Mouse (Mus musculus): ENCODE measurements around the gene Cmtm7.

Gene Cmtm7

DNA sequence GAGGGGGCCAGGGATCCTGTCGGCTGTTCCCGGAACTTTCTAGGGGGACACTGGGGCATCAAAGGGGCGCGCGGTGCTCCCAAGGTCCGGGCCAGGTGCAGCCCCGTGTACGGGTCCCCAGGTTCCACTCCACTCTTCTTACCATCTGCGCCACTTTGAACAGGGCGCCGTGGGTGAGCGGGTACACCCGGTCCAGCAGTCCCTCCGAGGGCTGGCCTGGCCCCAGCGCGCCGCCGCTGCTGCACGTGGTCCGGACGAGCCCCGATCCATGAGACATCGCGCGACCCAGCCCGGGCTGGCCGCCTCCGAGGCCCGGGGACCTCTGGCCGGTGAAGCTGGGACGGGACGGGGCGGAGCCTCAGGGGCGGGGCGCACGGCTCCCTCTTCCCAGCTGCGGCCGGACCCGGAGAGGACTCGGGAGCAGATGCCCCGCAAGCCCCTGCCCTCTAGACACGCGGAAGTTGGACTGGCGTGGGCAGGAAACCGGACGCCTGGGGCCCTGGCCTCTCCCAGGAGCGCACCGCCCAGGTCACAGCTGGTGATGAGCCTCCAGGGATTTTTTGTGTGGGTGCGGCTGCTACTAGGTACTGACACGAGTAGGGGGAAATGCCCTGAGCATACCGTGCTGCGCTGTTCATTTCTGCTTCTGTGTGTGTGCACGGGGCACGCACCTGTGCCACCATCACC is at the start of gene Cmtm7:
Gene Cmtm7, minus strand, starts transcription at position 331 of the 687 bp plus-strand sequence.
- peak; percentile 77 for DNase-seq

- peak; percentile 12 for DNase-seq
Observed at GRCm38 (mm10) chr9:114830351-114830750, 48.7 kb upstream of the Cmtm7 start.

GRCm38 (mm10) chr9:114829669-114830068 is 48.0 kb upstream of the Cmtm7 start:
- DNase-seq = peak; percentile 39

DNA sequence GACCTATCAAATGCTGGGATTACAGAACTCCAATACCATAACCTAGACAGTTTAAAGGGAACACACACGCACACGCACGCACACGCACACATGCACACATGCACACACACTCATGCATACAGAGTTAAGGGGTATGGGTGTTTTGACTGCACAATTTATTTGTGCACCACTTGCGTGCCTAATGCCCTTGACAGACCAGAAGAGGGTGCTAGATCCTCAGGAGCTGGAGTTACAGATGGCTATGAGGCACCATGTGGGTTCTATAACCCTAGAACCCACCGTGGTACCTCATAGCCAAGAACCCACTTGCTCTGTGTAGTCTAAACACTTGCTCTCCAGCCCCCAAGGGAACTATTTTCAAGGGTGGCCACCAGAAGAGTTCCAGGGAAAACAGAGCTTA is 46.7 kb upstream of the Cmtm7 start:
- no peak for DNase-seq

DNA sequence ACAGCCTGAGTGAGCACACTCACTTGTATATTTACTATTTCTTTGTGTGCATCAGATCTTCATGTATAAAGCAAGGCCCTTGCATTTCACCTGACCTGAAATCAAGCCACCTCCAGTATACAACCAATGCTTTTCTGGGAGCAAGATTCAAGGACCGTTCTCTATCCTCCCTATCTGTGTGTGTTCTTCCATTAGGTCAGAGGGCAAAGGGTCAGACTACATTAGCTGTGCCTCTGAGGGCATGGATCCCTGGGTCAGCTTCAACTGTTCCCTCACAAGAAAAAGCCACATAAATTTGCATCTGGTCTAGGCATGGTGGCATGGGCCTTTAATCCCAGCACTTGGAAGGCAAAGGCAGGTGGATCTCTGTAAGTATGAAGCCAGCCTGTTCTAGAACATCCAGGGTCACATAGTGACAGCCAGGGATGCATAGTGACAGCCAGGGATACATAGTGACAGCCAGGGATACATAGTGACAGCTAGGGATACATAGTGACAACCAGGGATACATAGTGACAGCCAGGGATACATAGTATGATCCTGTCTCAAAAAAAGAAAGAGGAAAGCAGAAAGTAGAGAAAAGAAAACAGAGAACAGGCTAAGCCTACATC is 45.7 kb upstream of the Cmtm7 start:
- DNase-seq = no peak

- DNase-seq = no peak
Observed at GRCm38 (mm10) chr9:114824166-114824565, 42.5 kb upstream of the Cmtm7 start.

- no peak for DNase-seq
Observed at GRCm38 (mm10) chr9:114821548-114822289, 40.1 kb upstream of the Cmtm7 start.

- peak; percentile 55 for DNase-seq
Observed at GRCm38 (mm10) chr9:114818918-114819317, 37.3 kb upstream of the Cmtm7 start.

DNA sequence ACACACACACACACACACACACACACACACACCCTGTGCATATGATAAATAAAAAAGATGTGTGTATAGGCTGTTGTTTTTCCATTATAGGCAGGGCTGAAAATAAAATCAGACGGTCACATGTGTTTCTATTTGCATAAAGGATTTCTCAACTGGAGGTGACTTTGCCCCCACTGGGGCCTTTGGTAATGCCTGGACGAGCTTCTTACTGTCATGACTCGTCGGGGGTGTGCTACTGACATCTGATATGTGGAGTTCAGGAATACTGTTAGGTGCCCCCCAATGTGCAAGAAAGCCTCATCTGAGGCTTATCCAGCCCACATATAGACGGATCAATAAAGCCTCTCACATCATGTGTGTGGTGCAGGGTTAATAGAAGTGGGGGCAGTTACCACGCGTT is 35.4 kb upstream of the Cmtm7 start:
- no peak for DNase-seq

- no peak for DNase-seq
Observed at GRCm38 (mm10) chr9:114816121-114816520, 34.5 kb upstream of the Cmtm7 start.

GRCm38 (mm10) chr9:114815315-114815714 is 33.7 kb upstream of the Cmtm7 start:
- peak; percentile 81 for DNase-seq

DNA sequence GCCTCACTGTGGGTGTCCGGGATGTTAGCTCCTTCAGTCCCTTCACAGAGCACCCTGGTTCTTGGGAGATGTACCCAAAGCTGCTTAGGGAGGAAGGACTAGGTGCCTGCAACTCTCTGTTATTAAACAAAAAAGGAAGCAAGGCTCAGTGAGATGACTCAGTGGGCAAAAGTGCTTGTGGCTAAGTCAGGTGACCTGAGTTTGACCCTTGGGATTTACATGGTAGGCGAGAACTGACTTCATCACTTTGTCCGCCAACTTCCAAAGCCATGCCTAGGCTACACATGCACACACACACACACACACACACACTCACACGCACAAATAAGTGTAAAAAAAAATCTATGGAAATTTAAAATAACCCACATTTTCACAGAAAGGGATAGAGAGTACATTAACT is 30.3 kb upstream of the Cmtm7 start:
- DNase-seq = no peak

- DNase-seq = no peak
Observed at GRCm38 (mm10) chr9:114810837-114811236, 29.2 kb upstream of the Cmtm7 start.

- no peak for DNase-seq
Observed at GRCm38 (mm10) chr9:114808671-114809070, 27.0 kb upstream of the Cmtm7 start.

- DNase-seq = no peak
Observed at GRCm38 (mm10) chr9:114807261-114807660, 25.6 kb upstream of the Cmtm7 start.

DNA sequence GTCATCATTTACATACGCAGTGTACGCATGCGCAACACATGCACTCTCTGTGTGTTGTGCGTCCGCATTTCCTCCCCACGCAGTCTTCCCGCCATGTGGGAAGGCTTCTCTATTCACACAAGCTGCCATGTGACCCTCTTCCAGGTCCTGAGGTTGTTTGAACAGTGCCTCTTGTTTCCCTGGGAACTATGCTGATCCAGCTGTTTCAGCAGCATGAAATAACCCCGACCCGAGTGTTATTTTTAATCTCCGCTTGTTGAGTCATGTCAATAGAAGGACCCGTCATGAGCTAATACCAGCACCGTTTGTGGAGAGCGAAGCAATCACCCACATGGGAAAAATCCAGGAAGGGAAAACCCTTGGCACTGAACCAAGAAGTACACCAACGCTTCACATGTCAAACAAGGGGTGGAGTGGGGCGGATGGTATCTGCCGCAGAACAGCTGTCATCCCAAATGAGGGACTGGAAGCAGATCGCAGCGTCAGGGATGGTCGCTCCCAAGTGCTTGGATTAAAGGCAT is 23.6 kb upstream of the Cmtm7 start:
- peak; percentile 73 for DNase-seq

GRCm38 (mm10) chr9:114802191-114802590 is 20.5 kb upstream of the Cmtm7 start:
- DNase-seq = no peak

GRCm38 (mm10) chr9:114801301-114801700 is 19.6 kb upstream of the Cmtm7 start:
- DNase-seq = no peak

- no peak for DNase-seq
Observed at GRCm38 (mm10) chr9:114799498-114800107, 17.9 kb upstream of the Cmtm7 start.

DNA sequence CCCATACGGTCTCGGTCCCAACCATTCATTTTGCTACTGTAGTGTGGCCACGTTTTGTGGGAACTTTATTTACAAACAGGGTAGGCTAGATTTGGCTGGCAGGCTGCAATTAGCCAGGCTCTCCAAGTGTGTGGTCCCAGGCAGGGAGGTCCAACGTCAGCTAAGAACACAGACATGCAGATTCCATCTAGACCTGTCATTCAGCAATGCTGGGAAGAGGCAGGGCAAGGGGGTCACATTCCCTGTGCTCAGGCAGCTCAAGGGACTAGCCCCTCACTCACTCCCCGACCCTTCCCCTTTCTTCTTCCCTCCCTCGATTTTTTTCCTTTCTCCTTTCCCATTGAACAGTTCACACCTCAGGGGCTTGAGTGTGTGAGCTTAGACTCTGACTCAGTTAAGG is 17.2 kb upstream of the Cmtm7 start:
- DNase-seq = no peak

DNA sequence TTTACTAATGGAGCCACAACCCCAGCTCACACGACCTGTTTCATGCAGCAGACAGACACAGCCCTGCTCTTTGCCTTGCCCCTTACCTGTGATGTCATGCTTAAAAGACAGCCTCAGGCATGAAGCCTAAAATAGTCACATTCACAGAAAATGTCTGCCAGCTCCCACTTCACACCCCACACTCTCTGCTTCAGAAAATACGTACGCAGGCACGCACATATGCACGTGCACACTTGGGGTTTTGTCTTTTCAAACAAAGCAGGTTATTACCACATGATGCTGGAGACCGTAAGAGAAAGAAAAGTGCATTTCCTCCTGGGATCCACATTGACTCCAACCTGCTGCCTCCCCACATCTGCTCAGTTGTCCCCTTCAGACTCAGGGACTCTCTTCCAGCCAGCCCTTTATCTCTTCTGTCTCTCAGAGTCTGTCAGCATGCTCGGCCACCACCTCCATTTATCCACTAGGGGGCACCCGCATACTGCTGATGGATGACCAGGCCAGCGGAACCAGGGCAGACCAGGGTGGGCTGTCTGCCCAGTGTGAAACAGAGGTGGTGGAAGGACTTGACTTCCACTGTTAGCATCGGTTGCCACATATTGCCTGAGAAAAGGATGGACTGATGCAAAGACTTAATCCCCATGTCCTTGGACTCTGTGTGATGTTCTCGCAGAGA is 15.8 kb upstream of the Cmtm7 start:
- peak; percentile 92 for DNase-seq

DNA sequence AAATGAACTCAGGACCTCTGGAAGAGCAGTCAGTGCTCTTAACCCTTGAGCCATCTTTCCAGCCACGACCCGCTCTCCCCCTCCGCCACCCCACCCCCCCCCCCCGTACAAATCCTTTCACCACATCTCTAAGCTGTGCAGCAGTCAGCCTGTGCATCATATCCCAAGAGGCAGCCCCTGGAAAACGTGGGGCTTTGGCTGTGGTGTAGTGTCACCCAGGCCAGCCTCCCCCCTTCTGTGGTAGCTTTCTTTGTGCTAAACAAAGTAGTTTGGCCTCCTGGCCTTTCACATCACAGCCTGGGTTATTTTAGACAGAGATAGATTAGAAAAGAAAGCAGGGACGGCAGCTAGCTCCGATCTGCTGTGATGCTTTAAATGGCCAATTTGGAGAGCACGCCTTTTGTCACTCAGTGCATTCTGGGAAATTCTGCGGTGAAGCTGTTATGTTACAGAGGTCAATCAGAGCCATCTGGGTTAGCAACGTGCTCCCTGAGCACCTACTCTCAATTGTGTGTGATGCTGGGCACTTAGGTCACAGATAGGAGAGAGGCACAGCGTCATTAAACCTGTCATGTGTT is 14.9 kb upstream of the Cmtm7 start:
- DNase-seq = no peak

Data from lung, postnatal 36 days (tissue).